Mouse (Mus musculus) thymus, adult 2 months (tissue): Measurements from ENCODE around the gene Slc25a21. TPM values are rescaled to one million over a fixed set of nuclear protein-coding genes. Genes with fewer than 3 reads are reported as not detected.

Experiments used
- DNase-seq: peaks from one replicate; pipeline ENCODE4 v3.0.0; 2021
- H3K27ac ChIP-seq: fragments of 200-500 bp; 2 replicates; pipeline ENCODE4 v1.5.1; 2012; ENCODE audit warnings: low read length, control low read depth; ENCODE audit not compliant: control insufficient read depth, insufficient read depth
- H3K27me3 ChIP-seq: fragments of 200-500 bp; 2 replicates; pipeline ENCODE4 v1.6.1; 2012; ENCODE audit warnings: mild to moderate bottlenecking, low read length, moderate library complexity, mixed read lengths; ENCODE audit not compliant: control insufficient read depth, insufficient read depth
- H3K36me3 ChIP-seq: fragments of 200-500 bp; 2 replicates; pipeline ENCODE4 v1.6.1; 2012; ENCODE audit warnings: mild to moderate bottlenecking, low read length, moderate library complexity; ENCODE audit not compliant: control insufficient read depth, insufficient read depth
- H3K4me1 ChIP-seq: fragments of 200-500 bp; replicated peaks from 2 replicates; pipeline ENCODE4 v1.6.1; 2012; ENCODE audit warnings: low read length; ENCODE audit not compliant: control insufficient read depth, insufficient read depth
- H3K4me3 ChIP-seq: fragments of 200-500 bp; 2 replicates; pipeline ENCODE4 v1.5.1; 2012; ENCODE audit warnings: mild to moderate bottlenecking, low read length, control low read depth, moderate library complexity; ENCODE audit not compliant: control insufficient read depth, insufficient read depth
- CTCF ChIP-seq: fragments of 200-500 bp; IDR thresholded peaks from 2 replicates; pipeline ENCODE4 v1.5.1; 2012; ENCODE audit warnings: mild to moderate bottlenecking, control low read depth, low read length, moderate library complexity, borderline replicate concordance; ENCODE audit not compliant: control insufficient read depth, poor library complexity, insufficient read depth; ENCODE audit errors: extremely low read depth
- POLR2A ChIP-seq: fragments of 200-500 bp; IDR thresholded peaks from 2 replicates; pipeline ENCODE4 v1.6.1; 2012; ENCODE audit warnings: mild to moderate bottlenecking, low read length, control low read depth, moderate library complexity; ENCODE audit not compliant: control insufficient read depth, poor library complexity, insufficient read depth; ENCODE audit errors: extremely low read depth
- WGBS: fragments of 180-500 bp; shearing (Covaris S2); methylation state at CpG from one replicate; pipeline ENCODE4 v1.1.7; 2018; 5-methylcytosine and 5-hydroxymethylcytosine counted together
- polyA plus RNA-seq: library from polyadenylated mRNA; depleted of rRNA; stranded (reverse); fragments of >200 nt; gene quantifications from 2 replicates; pipeline ENCODE4 v1.2.3, GENCODE M21; 2012

The Slc25a21 gene
- polyA plus RNA-seq, 1 experiment = 0.03 TPM

DNA sequence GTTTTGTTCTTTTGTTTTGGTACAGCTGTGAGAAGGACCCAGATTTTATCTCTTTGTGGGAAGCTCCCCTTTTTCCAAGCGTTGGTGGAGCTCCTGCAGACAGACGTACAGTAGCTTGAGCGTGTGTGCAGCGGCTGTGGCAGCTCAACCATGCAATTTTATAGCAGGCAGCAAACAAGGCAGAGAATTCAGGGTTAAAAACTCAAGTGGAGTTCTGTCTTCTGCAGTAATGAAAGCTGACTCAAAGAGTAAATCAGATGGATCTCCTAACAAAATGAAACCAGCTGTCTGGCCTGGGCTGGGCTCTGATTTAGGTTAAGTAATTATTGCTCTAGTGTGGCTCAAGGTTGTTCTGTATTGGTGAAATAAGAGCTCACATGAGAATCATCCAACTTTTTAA, 120.7 kb downstream of the Slc25a21 start:
- Histone ChIP-seq H3K4me3 (no peak overlapping the region), H3K36me3 (no peaks in the 10 kb centered on the region), H3K27me3 (no peaks in the 10 kb centered on the region), H3K4me1 (no peaks in the 10 kb centered on the region), H3K27ac (no peak overlapping the region)
- DNase-seq = no peak
- 85% methylated on average over 4 of the region's 4 CpGs for WGBS
- TF ChIP-seq CTCF (no peak), POLR2A (no peak)

DNA sequence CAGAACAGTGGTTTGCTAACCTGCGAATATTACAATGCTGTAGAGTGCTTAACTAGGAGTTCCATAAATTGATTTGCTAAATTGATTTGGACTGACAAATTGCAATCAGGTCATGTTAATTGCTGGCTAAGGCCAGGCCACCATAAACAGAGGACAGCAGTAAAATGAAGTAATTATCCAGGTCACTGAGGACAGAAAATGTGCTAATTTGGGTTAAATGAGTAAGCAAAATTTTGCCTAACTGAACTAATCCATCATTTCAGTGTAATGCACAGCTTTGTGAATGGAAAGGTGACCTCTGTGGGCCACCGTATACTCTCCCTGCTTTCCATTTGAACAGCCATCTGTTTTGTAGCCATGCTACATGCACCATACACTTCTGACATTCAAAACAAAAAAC, 124.7 kb downstream of the Slc25a21 start:
- Histone ChIP-seq H3K27me3 (no peaks in the 10 kb centered on the region), H3K36me3 (no peaks in the 10 kb centered on the region), H3K27ac (no peak overlapping the region), H3K4me1 (no peaks in the 10 kb centered on the region), H3K4me3 (no peak overlapping the region)
- TF ChIP-seq CTCF = no peak
- TF ChIP-seq POLR2A = no peak
- 93% methylated on average over 2 of the region's 2 CpGs for WGBS
- no peak for DNase-seq

DNA sequence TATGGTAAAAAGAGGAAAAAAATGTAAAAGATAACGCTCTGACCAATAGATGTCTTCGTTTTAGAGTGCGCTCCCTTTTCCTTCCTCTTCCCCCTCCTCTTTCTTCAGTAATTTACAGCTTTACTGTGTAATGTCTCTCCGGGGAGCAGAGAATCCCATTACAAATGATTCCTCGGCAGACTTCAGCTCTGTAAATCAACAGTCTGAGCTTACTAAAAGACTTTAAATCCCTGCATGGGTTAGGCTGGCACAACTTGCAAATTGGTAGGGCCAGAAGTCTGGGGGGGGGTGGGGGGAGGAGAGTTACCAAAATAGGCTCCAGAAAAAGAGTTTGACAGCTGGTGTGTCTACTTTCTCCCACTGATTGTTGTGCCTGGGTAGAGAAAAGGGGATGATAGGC, 128.7 kb downstream of the Slc25a21 start:
- Histone ChIP-seq H3K27ac (no peak overlapping the region), H3K4me3 (no peak overlapping the region), H3K36me3 (no peaks in the 10 kb centered on the region), H3K27me3 (no peaks in the 10 kb centered on the region), H3K4me1 (no peaks in the 10 kb centered on the region)
- TF ChIP-seq POLR2A (no peak), CTCF (no peak)
- WGBS = 73% methylated on average over 5 of the region's 5 CpGs
- DNase-seq = no peak

DNA sequence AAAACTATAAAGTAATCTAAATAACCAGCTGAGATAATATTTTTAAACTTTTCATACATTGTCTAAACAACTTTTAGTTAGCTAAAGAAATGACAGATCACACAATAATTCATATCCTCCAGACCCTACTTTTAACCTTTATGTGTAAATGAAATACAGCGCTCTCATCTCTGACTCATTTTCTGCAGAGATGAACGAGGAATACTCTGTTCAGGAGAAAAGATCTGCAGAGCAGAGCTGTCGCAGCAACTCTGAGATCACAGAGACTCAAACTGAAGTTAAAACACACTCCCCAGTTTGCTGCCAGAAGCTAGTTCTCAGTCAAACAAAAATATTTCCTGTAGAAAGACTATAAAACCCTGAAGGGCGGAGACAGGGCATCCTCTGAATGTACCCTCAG, 177.5 kb downstream of the Slc25a21 start:
- H3K4me1 ChIP-seq = no peaks in the 10 kb centered on the region
- no peak overlapping the region for H3K4me3 ChIP-seq
- 86% methylated on average over 4 of the region's 4 CpGs for WGBS
- no peak for TF ChIP-seq POLR2A
- TF ChIP-seq CTCF = no peak
- no peak for DNase-seq
- no peaks in the 10 kb centered on the region for H3K36me3 ChIP-seq
- no peaks in the 10 kb centered on the region for H3K27me3 ChIP-seq
- H3K27ac ChIP-seq = no peak overlapping the region

GRCm38 (mm10) chr12:57016845-57017244, 180.4 kb downstream of the Slc25a21 start:
- Histone ChIP-seq H3K27me3 (no peaks in the 10 kb centered on the region), H3K4me3 (no peak overlapping the region), H3K4me1 (no peaks in the 10 kb centered on the region), H3K27ac (no peak overlapping the region), H3K36me3 (no peaks in the 10 kb centered on the region)
- 49% methylated on average over 3 of the region's 3 CpGs for WGBS
- TF ChIP-seq POLR2A (no peak), CTCF (no peak)
- no peak for DNase-seq

GRCm38 (mm10) chr12:57016324-57016723, 180.9 kb downstream of the Slc25a21 start:
- DNase-seq = no peak
- Histone ChIP-seq H3K4me1 (no peaks in the 10 kb centered on the region), H3K4me3 (no peak overlapping the region), H3K36me3 (no peaks in the 10 kb centered on the region), H3K27me3 (no peaks in the 10 kb centered on the region), H3K27ac (no peak overlapping the region)
- TF ChIP-seq CTCF = no peak
- no peak for TF ChIP-seq POLR2A
- 86% methylated on average over 3 of the region's 3 CpGs for WGBS

- Histone ChIP-seq H3K4me3 (no peak overlapping the region), H3K36me3 (no peaks in the 10 kb centered on the region), H3K27me3 (no peaks in the 10 kb centered on the region), H3K27ac (no peak overlapping the region), H3K4me1 (no peaks in the 10 kb centered on the region)
- TF ChIP-seq POLR2A (no peak), CTCF (no peak)
- no peak for DNase-seq
- 38% methylated on average over 11 of the region's 11 CpGs for WGBS
Observed at GRCm38 (mm10) chr12:57009010-57009409, 188.3 kb downstream of the Slc25a21 start.
